Mouse (Mus musculus): Measurements from ENCODE around the gene Skp1a. TPM values are rescaled to one million over a fixed set of nuclear protein-coding genes. Genes with fewer than 3 reads are reported as not detected.

Gene Skp1a
- polyA plus RNA-seq, 1 experiment from 2014 or later = 1,103 TPM

DNA sequence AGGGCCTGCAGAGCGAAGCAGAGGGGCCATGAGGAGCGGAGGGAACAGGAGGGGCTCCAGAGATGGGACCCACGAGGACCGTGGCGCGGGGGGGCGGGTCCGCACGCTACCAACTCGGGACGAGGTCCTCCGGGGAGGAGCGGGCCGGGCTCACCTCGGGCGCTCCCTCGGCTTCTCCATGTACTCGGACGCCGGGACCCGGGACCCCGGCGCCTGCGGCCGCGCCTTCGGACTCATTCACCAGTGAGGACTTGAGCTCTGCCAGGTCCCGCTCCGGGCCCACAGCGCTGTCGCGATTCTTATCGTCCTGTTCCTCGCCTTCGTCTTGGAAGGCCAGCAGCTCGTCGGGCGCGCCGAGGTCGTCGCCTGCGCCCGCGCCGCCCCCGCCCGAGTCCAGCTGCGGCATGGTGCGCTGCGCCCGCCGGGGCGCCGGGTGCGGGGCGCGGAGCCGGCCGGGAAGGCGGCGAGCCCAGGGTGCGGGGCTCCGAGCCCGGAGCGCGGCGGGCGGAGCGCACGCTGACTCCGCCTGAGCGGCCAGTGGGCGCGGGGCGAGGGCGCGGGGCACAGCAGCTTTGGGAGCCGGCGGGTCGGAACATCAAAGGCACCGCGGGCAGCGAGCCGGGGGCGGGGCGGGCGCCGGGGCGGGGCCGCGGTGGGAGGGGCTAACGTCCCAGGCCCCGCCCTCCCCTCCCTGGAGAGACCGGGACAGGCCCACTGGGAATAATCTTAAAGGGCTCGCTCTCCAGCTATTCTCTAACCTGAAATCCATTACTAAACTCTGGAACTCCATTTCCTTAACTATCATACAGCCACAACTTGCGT lies 51.2 kb downstream of the Skp1a start, which contains the start of gene Tcf7:
TSS of gene Tcf7 (minus strand) at position 241 of the 822 bp plus-strand sequence.
- Histone ChIP-seq H3K27ac (peak within 1 kb of the TSS; percentile 40; the same call in 1 of the 2 replicates), H3K9me3 (no peaks in the 10 kb centered on the region), H3K36me3 (no peaks in the 10 kb centered on the region), H3K9ac (peak within 1 kb of the TSS; percentile 75), H3K4me2 (peak within 1 kb of the TSS; percentile 90), H3K27me3 (peaks cover 61% of the 10 kb centered on the region), H3K4me1 (replicated peaks) (peaks cover 40% of the 10 kb centered on the region), H3K4me3 (peak within 1 kb of the TSS; percentile 60)
- WGBS = 2% methylated on average over 84 of the region's 97 CpGs
- peak; percentile 78 for ATAC-seq (ENCODE audit: low FRiP score)

DNA sequence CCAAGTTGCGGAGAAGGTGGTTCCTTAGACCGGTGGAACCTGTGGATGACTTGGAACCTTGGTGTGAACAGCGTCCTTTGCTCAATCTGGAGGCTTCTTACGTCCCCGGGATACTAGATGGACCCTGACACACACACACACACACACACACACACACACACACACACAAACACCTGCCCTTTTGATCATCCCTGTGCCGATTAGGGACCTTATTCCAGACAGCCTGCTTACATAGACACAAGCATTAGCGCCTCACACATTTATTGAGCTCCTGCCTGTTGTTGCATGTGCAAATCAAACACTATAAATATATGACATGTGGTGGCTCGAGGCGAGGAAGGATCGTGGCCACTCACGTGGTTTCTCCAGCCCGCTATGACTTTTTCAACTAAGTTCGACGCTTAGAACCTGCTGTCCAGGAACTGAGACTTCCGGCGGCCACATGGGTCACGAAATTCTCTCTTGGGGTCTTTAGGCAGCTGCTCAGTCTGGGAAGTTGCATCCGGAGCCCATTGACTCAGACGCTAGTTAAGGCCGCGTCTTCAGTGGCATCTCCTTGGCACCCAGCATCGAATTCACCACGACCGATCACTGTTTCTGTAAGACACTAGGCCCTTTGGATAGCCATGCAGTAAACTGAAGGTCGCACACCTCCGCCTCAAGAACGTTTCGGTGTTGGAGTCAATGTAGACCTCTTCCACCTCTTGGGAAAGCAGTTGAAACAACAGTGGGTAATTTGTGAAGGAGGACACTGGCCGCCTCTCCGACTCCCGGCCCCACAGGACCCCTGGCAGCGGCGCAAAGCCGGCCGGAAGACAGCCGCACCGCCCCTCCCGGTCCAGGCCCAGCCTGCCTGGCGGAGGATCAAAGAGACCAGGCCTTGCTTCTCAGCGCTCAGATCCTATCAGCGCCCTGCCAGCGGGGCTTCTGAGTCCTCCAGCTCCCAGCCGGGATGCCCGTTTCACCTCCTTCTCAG lies 52.1 kb downstream of the Skp1a start:
- Histone ChIP-seq H3K36me3 (no peaks in the 10 kb centered on the region), H3K4me2 (peak overlapping the region; percentile 90), H3K9ac (peak overlapping the region; percentile 75; the same call in 1 of the 2 replicates), H3K27me3 (peaks cover 61% of the 10 kb centered on the region), H3K27ac (no peak overlapping the region), H3K9me3 (no peaks in the 10 kb centered on the region), H3K4me3 (peak overlapping the region; percentile 60), H3K4me1 (replicated peaks) (peaks cover 40% of the 10 kb centered on the region)
- WGBS = 10% methylated on average over 44 of the region's 44 CpGs
- no peak for ATAC-seq (ENCODE audit: low FRiP score)

DNA sequence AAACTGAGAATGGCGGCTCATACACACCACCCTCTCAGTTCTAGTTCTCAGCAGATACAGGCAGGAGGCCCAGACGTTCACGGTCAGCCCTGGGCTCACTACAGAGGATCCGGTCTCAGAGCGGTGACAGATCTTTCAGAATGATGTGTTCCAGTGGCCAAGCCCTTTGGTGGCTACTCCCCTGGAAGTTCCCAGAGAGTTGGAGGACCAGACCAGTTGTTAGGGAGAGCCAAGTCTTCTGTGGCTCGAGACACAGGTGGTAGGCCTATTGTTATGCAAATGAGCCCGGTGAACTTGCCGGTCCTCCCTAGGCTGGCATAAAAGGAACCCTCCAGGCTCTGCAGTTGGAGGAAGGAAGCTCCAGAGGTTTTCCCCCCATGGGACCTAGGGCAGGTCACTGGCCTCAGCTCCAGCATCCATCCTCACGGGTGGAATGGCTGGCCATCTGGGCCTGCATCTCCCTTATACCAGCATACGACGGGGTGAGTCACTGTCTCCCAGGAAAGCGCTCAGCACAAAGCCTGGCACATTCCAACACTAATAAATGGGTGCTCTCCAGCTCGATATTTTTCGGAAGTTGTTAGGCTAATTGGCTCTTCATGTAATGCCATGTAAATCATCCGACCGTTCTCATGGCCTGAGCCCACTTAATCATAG lies 54.6 kb downstream of the Skp1a start:
- no peak for ATAC-seq (ENCODE audit: low FRiP score)
- 12% methylated on average over 16 of the region's 16 CpGs for WGBS
- H3K27me3 ChIP-seq = peaks cover 55% of the 10 kb centered on the region

DNA sequence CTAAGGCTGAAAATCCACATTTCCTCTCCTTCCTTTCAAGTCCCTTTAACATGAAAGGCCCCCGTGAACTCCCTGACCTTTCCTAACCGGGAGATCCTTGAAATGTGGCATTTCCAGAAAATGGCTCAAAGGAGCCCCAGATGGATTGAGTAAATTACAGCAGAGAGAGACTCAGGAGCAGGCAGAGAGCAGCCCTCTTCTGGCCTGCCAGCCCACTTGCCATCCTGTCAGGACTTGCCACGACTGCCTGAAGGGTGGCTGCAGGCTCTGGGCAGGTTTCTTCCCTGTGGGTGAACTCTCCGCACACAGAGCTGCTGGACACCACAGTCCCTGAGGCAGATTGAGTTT lies 55.1 kb downstream of the Skp1a start:
- Histone ChIP-seq H3K9me3 (no peaks in the 10 kb centered on the region), H3K27ac (no peak overlapping the region), H3K4me1 (replicated peaks) (peaks cover 38% of the 10 kb centered on the region), H3K27me3 (peaks cover 50% of the 10 kb centered on the region), H3K9ac (no peak overlapping the region), H3K4me2 (no peak overlapping the region), H3K4me3 (no peak overlapping the region), H3K36me3 (no peaks in the 10 kb centered on the region)
- no peak for ATAC-seq (ENCODE audit: low FRiP score)
- WGBS = 8% methylated on average over 4 of the region's 4 CpGs

More for the DNA sequence above, 54.6 kb downstream of the Skp1a start:
- H3K9me3 ChIP-seq = no peaks in the 10 kb centered on the region
- H3K27ac ChIP-seq = no peak overlapping the region
- no peak overlapping the region for H3K4me2 ChIP-seq
- H3K4me1 ChIP-seq (replicated peaks) = peaks cover 40% of the 10 kb centered on the region
- H3K4me3 ChIP-seq = no peak overlapping the region
- no peak overlapping the region for H3K9ac ChIP-seq
- no peaks in the 10 kb centered on the region for H3K36me3 ChIP-seq

DNA sequence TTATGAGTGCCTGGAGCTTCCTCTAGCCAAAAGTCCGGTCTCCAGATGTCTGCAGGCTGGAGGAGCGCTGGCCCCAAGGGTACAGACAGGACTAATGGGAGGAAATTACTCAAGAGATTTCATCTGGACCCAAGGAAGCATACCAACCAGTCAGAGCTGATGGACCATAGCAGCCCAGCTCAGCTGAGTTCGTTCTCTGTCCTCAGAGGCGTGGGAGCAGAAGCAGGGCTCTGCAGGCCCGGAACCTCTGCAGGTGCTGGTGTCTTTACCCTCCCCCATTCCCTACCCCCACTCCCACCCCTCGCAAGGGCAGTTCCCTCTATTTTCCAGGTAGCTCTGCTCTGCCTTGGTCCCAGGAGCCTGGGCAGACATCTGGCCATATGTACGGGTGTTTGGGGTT lies 60.6 kb downstream of the Skp1a start:
- Histone ChIP-seq H3K27ac (no peak overlapping the region), H3K27me3 (no peaks in the 10 kb centered on the region), H3K9ac (no peak overlapping the region), H3K9me3 (no peaks in the 10 kb centered on the region), H3K4me3 (no peak overlapping the region), H3K36me3 (no peaks in the 10 kb centered on the region), H3K4me2 (no peak overlapping the region), H3K4me1 (replicated peaks) (no peaks in the 10 kb centered on the region)
- ATAC-seq (ENCODE audit: low FRiP score) = no peak
- 84% methylated on average over 7 of the region's 7 CpGs for WGBS

DNA sequence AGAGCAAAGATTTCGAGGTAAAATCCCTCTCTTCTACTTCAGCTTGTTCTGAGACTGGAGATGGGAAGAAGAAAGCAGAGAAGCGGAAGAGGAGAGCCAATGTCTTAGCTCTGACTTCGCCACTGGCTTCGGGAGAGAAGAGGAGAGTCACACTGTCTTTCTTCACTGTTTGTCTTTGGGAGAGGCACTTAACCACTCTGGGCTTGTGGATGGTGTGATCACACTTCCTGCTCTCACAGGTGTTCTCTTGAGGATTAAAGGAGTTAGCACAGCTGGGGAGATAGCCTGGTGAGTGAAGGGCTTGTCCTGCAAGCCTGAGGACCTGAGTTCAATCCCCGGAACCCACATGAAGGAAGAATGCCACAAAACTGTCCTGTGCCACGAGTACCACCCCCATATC lies 61.1 kb downstream of the Skp1a start:
- H3K4me2 ChIP-seq = no peak overlapping the region
- WGBS = 79% methylated on average over 6 of the region's 6 CpGs
- no peaks in the 10 kb centered on the region for H3K9me3 ChIP-seq
- no peak overlapping the region for H3K27ac ChIP-seq
- no peaks in the 10 kb centered on the region for H3K4me1 ChIP-seq (replicated peaks)
- no peak overlapping the region for H3K4me3 ChIP-seq
- ATAC-seq (ENCODE audit: low FRiP score) = no peak
- no peaks in the 10 kb centered on the region for H3K36me3 ChIP-seq
- H3K9ac ChIP-seq = no peak overlapping the region
- H3K27me3 ChIP-seq = no peaks in the 10 kb centered on the region

DNA sequence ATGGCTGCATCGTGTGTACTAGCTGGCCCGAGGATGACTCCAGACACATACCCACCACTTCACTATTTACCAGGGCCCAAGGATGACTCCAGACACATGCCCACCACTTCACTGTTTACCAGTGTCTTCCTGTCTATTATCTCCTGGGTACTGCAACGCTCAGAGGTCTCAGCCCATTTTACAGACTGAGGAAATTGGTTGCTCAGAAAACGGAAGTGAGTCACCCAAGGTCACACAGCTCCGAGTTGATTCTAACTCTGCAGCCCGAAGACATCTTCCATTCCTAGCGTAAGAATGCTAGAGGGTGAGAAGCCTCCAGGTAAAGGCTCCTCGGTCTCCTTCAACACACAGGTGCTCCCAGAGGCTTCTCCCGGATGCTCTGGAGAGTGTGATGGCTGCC lies 62.3 kb downstream of the Skp1a start:
- Histone ChIP-seq H3K4me3 (no peak overlapping the region), H3K9ac (no peak overlapping the region), H3K4me2 (no peak overlapping the region), H3K27ac (no peak overlapping the region), H3K27me3 (no peaks in the 10 kb centered on the region), H3K36me3 (no peaks in the 10 kb centered on the region), H3K4me1 (replicated peaks) (no peaks in the 10 kb centered on the region), H3K9me3 (no peaks in the 10 kb centered on the region)
- no peak for ATAC-seq (ENCODE audit: low FRiP score)
- 88% methylated on average over 9 of the region's 9 CpGs for WGBS

Other genes with a start within 250 kb of the Skp1a start
- gene Ube2b, start 231.2 kb upstream of the Skp1a start, polyA plus RNA-seq (2015; fragmentation: Nextera tagmentation; extraction: Ambion mirVana) = 256 and 270 TPM in 2 replicates
- gene Cdkl3, start 227.8 kb upstream of the Skp1a start, polyA plus RNA-seq (2015; fragmentation: Nextera tagmentation; extraction: Ambion mirVana) = 25.1 and 29.1 TPM in 2 replicates
- 122 TPM in 2 replicates for gene Ppp2ca, start 133.3 kb upstream of the Skp1a start, polyA plus RNA-seq (2015; fragmentation: Nextera tagmentation; extraction: Ambion mirVana)
- gene Olfr1373, start 86.5 kb upstream of the Skp1a start, polyA plus RNA-seq (2015; fragmentation: Nextera tagmentation; extraction: Ambion mirVana) = not detected in 2 replicates
- not detected in 2 replicates for gene Olfr1371, start 18.0 kb upstream of the Skp1a start, polyA plus RNA-seq (2015; fragmentation: Nextera tagmentation; extraction: Ambion mirVana)
- 3.2 and 4.7 TPM in 2 replicates for gene Tcf7, start 51.0 kb downstream of the Skp1a start, polyA plus RNA-seq (2015; fragmentation: Nextera tagmentation; extraction: Ambion mirVana)
- 280 and 294 TPM in 2 replicates for gene Vdac1, start 128.9 kb downstream of the Skp1a start, polyA plus RNA-seq (2015; fragmentation: Nextera tagmentation; extraction: Ambion mirVana)
- 129 TPM in 2 replicates for gene 9530068E07Rik, start 164.4 kb downstream of the Skp1a start, polyA plus RNA-seq (2015; fragmentation: Nextera tagmentation; extraction: Ambion mirVana)